Mouse (Mus musculus) gastrocnemius, postnatal 10 days (tissue): ENCODE data around the gene Rft1. TPM values are rescaled to one million over a fixed set of nuclear protein-coding genes. Genes with fewer than 3 reads are reported as not detected.
"Not testable (repeated sequence)": the region's sequence is repeated elsewhere in the genome, so short reads cannot be mapped to it uniquely, and the experiment has no call there.

ENCODE experiments used
- DNase-seq: peaks from one replicate; pipeline ENCODE4 v3.0.0; 2021; ENCODE audit warnings: mixed read lengths
- total RNA-seq, 2 experiments: library from RNA; stranded (reverse); gene quantifications; 2 replicates each; pipeline ENCODE4 v1.2.3; 2021

The Rft1 gene
- total RNA-seq, 2 experiments from 2014 or later: 6.4 to 7.3 TPM

DNA sequence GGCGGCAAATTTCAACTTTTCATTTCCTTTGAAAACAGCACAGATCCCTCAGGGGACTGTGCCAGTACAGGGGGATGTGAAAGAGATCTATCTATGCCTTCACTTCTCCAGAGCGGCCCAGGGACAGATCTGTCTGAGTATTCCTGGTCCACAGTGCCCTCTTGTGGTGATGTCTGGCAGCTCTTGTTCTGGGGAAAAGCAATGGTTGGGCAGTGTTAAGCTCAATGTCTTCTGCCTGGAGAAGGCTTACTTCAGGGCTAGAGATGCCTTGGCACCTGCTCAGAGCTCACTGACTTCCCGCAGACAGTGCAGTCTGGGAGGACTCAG lies 17.8 kb downstream of the Rft1 start:
- peak; percentile 88 for DNase-seq

DNA sequence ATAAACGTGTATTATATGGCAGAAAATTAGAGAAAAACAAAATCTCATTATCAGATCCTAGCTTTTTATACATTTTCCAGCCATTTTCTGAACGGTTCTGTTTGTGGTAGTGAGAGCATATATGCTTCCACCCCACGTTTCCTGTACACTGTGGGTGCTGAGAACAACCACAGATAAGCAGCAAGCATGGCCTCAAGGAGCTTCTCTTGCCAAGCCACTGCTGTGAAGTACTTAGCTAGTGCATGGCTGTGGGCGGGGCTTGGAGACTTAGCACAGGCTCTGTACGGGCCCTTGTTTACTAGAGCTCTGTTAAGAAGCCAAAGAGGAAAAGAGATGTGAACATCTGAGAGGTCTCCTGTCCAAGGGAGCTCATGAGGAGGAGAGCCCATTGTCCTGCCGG lies 20.8 kb downstream of the Rft1 start:
- DNase-seq: no peak

DNA sequence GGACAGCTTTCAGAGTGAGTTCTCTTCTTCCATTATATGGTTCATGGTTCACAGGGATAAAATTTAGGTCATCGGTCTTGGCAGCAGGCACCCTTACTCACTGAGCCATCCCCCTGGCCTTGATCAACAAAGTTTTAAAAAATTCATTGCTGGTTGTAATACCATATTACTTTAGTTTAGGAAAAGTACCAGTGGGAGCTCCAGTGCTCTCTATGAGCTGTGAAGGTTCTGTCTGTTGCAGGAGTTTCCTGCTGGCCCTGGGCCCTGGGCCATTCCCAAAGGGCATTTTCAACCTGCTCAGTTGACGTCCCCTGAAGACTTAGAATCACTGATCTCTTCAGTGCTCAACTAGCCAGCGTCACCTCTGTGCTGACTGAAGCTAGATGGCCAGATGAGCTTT lies 28.0 kb downstream of the Rft1 start:
- no peak for DNase-seq

DNA sequence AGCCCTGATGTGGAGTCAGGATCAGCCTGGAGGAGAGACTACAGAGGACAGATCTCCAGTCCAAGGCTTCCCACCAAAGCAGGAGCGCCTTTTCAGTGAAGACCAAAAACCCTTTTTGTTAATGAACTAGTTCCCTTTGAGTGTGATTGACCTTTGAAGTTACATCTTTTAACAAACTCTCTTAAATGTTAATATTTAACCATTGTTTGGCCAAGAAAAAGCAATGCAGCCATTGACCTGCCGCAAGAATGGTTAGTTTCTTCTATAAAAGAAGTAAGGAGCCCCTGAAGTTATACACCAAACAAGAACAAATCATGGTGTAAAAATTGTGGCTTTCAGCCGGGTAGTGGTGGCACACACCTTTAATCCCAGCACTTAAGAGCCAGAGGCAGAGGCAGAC lies 36.5 kb downstream of the Rft1 start:
- DNase-seq: no peak

DNA sequence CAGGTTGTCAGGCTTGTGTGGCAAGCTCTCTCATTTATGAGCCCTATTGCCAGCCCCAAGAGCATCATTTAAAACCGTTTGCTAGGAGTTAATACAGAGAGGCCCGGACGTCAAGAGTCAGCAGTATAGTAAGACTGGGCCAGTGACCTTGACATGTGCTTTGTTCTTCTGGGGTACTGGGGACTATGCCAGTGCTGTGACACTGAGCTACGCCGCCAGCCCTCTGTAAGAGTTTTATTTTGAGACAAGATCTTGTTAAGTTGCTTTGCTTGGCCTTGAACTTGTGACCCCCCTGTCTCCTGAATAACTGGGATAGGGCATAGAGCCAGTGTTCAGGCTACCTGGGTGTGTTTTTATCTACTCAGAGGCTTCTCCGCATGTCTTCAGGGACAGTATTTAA lies 38.3 kb downstream of the Rft1 start:
- no peak for DNase-seq

DNA sequence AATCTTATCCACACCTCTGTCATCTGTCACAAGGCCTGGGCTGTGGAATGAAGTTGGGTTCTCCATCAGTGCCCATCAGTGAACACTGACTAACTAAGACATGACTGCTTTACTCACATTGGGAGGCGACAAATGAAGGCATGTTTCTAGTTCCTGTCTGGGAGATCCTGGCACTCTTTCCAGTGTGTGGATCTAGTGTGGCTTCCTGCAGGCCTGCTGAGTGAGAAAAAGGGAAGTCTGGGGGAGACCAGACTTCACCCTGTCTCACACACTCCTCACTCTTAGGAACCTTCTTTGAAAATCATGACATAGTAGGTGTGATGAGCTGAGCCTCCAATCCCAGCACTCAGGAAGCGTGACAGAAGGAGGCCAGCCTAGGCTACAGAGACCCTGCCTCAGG lies 40.6 kb downstream of the Rft1 start:
- DNase-seq: no peak

DNA sequence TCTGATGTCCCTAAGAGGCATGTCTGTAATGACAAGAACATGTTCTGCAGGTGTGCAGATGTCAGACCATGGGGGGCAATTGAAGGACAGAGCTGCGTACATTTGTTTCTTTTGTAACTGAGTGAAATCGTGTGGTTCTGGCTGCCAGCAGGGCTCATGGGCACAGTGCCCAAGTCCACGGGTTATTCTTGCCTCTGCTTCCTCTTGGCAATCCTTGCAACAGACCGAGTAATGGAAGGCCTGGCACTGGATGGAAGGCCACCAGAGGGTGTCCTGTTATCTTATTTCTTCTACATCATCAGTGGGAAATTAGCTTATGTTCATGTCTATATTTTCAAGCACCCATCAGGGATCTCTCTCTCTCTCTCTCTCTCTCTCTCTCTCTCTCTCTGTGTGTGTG lies 41.4 kb downstream of the Rft1 start:
- peak; percentile 68 for DNase-seq

DNA sequence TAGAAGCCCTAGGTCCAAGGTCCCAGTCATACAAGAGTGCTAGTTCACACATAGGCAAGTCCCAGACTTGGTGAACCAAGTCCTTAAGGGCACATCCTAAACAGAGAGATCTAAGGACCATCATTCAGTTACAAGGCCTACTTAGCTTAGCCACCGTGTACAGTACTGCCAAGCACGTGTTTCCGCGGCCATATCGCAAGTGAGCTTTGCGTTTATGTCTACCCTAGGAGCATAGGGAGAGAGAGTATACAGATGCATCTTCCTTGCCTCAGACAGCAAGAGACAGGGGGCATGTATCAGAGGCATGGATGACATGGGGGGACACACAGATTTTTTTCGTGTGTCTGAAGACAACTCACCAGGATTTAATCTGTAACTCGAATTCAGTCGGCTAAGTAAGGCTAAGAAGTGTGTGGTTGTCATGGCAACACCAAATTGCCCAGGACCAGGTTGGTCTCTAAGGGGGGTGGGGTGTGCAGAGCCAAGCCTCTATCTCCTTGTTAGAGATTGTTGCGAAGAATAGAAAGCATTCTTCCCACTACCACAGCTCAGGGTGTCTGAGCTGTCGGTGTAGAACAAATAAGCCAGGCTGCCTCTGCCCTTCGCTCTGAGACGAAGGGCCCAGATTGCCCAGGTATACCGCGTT lies 43.4 kb downstream of the Rft1 start:
- no peak for DNase-seq

DNA sequence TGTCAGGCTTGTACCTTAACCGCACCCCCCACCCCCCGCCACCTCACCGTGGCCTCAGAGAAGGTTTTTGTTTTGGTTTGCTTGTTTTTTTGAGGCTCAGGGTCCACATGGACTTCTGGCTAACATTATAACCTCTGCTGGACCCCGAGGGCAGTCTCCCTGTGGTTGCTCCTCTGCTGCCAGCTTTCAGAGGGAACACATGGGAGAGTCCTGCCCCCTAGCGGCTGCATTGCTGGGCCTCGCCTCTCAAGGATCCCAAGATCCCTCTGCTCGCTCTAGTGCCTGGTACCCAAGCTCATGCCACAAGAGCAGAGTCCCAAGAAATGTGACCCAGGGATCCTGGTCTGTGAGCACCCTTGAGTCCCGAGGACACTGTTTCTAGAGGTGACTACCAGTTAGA lies 45.5 kb downstream of the Rft1 start:
- peak; percentile 58 for DNase-seq

DNA sequence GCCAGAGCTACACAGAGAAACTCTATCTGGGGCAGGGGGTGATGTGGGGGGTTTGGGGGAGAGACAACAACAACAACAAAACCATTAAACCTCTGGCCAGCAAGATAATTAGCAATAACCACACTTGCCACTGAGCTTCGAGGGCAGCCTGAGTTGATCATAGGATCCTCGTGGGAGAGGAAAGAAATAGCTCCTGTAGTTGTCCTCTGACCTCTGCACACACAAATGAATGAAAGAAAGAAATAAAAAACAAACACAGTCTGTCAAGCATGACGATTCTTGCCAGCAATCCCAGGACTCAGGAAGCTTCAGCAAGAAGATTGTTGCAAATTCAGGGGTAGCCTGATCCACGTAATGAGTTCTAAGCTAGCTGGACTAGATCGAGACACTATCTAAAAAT lies 48.4 kb downstream of the Rft1 start:
- DNase-seq: no peak

DNA sequence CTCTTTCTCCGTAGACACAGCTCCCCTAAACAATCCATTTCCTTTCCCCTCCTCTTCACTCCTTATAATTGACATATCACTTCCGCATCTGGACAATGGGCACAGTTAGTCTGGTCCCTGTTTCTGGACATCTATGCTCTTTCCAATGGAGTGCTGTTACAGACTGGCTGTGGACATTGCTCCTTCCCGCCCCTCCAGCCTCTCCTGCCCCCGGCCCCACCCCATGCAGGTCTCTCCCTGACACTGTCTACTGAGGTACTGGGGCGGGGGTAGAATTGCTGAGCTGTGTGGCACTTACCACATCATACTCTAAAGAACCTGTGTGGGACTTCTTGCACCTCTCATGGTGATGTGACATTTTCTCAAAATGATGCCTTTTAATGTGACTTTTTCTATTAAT lies 48.9 kb downstream of the Rft1 start:
- no peak for DNase-seq

DNA sequence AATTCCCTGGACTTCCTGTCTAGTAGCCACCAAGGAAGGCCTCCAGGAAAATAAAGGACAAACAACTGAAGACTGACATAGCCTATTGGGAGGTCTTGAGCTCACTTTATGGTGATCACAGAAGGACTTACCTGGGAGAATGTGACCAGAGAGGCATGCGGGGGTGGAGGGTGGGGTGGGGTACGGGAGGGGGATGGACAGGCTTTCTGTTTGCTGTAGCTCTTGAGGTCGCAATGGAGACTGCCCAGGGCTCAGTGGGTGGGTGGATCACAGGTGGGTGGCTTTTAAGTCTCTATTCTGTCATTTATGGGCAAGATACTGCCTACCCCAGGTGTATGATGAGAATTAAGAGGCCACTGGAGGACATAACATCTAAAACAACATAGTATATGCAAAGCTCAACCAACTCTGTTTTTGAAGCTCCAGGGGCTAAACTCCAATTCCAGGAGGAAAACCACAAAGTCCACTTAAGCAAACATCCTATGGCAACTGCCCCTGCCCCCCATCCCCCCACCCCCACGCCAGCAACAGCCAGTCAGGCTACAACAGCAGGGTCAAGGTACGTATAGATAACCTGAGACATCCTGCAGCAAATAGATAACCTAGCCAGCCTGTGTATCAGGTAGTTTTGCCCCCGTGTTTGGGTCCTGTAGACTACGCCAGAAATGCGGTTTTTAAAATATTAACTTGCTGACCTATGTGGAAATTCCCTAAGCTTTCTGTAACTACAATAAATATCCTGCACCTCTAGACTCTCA lies 50.1 kb downstream of the Rft1 start:
- DNase-seq: no peak

DNA sequence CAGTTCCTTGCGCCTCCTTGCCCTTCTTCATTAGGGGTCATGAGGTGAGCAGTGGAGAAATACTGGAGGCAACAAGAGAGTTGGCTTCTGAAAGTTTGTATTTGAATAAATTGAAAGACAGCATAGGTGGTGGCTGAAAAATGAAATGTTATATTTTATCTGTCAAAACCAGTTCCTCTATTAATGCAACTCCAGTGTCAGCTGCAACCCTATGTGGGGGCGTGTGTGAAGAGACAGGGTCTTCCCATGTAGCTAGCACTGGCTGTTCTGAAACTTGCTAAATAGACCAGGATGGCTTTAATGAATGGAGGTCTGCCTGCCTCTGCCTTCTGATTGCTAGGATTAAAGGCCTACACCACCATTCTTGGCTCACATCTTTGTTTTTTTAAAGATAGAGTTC lies 57.7 kb downstream of the Rft1 start:
- DNase-seq: no peak

DNA sequence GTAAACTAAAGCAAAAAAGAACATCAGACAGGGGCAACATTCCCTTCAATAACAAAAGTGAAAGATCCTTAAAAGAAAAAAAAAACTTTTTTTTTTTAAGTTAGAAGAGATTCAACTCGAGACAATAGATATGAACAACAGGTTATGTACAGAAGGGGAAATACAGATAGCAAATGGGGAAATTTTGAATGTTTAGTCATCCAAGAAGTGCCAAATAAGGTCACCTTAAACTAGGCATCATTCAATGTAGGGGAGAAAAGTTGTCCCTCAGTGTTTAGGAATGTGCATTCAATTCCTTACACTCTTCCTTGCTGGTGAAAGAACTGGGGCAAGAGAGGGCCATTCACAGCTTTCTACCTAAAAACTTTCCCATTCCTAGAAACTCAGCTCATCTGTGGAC lies 59.6 kb downstream of the Rft1 start:
- DNase-seq: no peak

DNA sequence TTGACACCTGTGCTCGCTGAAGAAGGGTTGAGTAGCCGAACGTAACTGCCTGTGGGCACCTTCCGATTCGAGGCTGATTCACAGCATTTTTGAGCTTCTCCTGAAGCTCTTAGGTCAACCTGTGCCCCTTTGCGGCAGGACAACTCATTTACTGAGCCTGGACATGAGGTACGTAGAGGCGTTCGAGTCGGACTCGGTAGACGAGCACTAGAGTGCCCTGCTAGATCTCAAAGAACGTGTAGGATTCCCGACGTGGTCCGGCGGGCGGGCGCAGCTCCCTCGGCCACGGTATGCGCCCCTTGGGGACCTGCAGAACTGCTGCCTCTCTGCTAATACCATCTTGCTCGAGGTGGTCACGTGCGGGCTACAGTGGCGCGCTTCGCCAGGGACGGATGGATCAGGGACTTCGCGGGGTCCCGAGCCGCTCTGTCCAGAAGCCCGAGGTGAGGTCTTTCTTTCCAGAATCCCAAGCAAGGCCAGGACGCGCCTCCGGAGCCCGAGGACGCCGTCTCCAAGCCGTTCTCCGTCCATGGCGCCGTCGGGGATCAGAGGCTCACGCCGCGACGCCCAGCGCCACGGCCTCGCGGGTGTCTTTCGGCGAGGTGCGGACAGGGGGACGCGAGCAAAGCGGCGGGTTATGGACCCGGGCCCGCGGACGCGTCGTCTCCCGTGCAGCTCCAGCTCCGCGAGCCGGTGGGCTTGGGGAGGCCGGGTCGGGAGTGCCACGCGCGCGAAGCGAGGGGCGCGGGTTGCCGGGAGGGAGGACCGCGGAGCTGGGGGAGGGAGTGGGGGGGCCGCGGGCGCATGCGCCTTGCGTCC lies 60.8 kb downstream of the Rft1 start, which contains the start of gene Sfmbt1:
TSS of gene Sfmbt1 (plus strand) at position 51 of the 819 bp plus-strand sequence.
- peak; percentile 83 for DNase-seq

DNA sequence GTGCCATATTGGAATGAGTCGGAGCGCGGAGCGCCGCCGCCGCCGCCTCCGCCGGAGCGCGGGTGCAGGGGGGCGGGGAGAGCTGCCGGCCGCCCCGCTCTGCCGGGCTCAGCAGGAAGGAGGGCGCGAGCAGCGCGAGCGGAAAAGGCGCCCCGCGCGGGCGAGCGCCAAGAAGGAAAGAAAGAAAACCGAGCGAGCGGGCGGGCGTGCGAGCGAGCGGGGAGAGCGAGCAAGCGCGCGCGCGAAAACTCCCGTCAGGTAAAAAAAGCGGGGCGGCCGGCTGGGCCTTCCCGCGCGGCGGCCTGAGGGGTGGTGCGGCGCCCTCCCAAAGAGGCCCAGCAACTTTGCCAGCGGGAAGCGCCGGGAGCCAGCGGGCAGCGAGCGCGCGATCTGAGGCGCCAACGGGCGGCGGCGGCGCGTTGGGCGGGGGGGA lies 61.5 kb downstream of the Rft1 start:
- DNase-seq: no peak

DNA sequence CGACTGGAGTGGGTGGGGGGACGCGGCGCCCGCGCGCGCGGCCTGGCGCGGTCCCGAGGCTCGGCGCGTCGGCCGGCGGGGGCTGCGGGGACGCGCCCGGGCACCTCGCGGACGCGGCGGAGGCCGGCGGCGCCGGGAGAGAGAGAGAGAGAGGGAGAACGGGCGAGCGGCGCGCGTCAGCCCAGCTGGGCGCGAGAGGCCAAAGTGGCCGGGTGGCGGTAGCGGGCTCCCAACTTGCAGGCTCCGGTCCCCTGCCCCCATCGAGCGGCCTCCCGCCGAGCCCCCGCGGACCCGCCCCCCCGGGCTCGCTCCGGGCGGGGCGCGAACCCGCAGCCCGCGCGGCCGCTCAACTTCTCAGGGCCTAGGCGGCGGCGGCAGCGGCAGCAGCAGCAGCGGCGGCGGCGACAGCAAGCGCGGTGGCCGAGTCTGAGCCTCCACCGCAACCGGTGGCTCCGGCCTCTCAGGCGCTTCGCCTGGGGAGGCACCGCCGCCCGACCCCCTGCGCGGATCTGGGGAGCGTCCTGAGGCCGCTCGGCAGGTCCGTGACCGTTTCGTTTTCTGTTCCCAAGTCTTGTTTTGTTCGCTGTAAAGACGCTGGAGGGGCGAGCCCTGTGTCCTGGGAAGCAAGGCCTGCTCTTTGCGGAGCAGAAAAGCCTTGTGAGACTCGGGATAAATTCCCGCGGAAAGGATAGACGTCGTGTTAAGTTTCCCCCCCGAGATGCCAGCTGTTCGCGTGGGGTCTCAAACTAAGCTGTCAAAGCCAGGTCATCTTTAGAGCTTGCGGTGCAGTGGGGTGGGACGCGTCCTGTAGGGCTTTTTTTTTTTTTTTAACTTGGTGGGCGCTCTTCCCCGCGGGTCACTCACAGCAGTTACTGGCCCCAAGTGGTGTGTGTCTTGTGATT lies 62.1 kb downstream of the Rft1 start:
- DNase-seq: peak; percentile 72

DNA sequence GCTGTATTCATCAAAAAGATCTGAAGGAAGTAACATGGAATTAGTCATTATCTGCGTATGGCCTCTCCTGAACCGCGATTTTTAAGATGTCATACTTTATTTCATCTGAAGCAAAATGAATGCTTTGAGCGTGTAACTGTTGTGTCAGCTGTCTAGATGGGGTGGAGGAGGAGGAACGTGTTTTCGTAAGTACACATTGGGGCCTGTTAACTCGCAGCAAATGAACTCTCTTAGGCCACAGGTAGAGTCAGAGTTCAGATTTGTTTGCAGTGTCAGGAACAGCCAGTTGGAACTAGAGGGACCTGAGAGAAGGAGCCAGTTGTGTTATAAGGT lies 62.8 kb downstream of the Rft1 start:
- no peak for DNase-seq

DNA sequence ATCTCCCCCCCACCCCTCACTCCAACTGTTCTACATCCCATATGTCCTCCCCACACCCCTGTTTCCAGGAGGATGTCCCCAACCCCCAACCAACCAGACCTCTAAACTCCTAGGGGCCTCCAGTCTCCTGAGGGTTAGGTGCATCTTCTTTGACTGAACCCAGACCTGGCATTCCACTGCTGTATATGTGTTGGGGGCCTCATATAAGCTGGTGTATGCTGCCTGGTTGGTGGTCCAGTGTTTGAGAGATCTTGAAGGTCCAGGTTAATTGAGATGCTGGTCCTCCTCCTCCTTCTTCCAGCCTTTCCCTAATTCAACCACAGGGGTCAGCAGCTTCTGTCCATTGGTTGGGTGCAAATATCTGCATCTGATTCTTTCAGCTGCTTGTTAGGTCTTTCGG lies 64.5 kb downstream of the Rft1 start:
- DNase-seq: not testable (repeated sequence)

DNA sequence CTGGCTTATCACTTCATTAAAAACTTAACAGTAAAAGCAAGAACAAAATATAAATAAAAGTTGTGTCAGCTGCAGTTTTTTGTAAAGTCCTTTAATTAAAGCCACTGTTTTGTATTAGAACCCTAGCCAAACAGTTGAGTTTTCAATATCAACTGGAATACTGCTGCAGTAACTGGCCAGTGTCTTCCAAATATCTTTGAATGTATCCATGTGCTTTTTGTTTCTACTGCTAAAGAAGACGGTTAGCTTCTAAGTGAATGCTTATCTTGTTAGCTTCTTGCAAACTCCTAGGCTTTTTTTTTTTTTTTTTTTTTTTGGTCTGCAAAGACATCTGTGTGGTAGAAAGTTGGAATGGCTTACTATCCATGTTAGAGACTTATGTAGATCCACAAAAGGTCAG lies 65.4 kb downstream of the Rft1 start:
- no peak for DNase-seq

DNA sequence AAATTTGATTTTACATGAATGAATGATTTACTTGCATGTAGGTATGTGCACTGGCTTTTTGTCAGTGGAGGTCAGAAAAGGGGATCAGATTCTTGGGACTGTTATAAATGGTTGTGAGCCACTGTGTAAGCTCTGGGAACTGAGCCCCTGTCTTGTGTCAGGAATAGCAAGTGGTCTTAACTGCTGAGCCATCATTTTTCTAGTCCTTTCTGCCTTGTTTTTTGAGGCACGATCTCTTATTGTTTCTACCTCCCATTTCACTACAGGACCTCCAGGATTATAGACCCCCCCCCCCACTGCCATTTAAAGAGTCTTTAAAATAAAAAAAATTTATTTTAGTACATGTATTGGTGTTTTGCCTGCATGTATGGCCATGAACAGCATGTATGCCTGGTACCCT lies 67.7 kb downstream of the Rft1 start:
- no peak for DNase-seq

DNA sequence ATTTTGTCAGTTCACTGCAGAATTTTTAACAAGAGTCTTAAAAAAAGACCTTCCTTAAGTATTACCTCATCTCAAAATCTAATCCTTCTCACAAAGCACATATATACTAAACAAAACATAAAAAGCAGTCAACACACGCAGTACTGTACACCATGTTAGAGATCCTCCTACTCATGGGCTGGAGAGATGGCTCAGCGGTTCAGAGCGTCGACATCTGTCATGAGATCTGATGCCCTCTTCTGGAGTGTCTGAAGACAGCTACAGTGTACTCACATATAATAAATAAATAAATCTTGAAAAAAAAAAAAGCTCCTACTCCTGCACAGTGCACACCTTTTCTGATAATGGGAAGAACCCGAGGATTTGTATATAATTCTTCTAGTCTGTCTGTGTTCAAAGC lies 68.2 kb downstream of the Rft1 start:
- no peak for DNase-seq
